Mouse (Mus musculus) embryo, embryonic 11 days (tissue): Measurements from ENCODE around the gene Dbndd1.
"Not testable (repeated sequence)": the region's sequence is repeated elsewhere in the genome, so short reads cannot be mapped to it uniquely, and the experiment has no call there.

Experiments
- DNase-seq: peaks from one replicate; pipeline ENCODE4 v3.0.0-alpha.2; 2015

Gene Dbndd1

DNA sequence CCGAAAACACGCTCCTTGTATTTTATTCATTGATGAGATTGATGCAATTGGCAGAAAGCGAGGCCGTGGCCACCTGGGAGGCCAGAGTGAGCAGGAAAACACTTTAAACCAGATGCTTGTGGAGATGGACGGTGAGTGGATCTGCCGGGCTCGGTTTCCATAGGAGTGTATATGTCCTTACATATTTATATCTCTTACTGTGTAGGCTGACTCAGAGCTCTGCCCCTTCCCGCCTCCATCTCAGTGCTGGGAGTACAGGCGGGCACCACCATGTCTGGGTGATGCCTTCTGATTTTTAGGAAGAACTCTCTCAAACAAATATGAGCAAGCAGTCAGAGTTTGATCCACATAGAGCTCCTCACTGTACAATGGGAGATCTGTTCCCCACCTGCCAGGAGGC lies 22.4 kb downstream of the Dbndd1 start:
- no peak for DNase-seq

DNA sequence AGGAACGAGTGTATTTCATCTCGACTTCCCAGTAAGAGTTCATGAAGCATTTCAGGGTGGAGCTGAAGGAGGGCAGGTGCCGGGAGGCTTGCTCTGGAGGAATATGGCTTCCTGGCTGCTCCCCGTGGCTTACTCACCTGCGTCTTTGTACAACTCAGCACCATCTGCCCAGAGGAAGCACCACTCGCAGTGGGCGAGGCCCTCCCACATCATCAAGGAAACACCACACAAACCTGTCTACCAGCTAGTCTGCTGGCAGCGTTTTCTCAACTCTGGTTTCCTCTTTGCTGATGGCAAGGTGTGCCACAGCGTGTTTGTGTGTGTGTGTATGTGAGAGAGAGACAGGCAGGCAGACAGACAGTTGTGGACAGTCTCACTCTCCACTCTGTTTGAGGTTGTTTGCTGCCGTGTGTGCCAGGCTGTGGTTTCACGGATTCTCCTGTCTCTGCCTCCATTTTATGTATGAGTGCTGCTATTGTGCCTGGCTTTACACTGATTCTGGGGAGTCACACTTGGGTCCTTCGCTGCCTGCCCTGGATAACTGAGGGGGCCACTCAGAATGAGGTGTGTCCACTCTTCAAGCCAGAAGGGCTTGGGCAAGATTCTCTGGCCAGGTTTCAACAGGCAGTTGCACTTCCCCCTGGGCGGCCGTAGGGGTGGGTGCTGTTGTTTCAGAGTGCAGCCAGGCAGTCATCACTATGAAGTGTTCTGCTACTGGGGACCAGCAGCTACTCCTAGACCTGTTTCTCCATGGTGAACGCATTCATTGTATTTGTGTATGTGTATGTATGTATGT lies 23.8 kb downstream of the Dbndd1 start:
- no peak for DNase-seq

- peak; percentile 6 for DNase-seq
Measured at GRCm38 (mm10) chr8:123482627-123483026, 32.6 kb downstream of the Dbndd1 start.

GRCm38 (mm10) chr8:123478456-123479218 lies 36.6 kb downstream of the Dbndd1 start:
- DNase-seq = peak; percentile 52

GRCm38 (mm10) chr8:123477737-123478258 lies 37.5 kb downstream of the Dbndd1 start, which contains the start of gene Afg3l1:
Gene Afg3l1 (plus strand): TSS chr8:123477903.
- peak; percentile 96 for DNase-seq

DNA sequence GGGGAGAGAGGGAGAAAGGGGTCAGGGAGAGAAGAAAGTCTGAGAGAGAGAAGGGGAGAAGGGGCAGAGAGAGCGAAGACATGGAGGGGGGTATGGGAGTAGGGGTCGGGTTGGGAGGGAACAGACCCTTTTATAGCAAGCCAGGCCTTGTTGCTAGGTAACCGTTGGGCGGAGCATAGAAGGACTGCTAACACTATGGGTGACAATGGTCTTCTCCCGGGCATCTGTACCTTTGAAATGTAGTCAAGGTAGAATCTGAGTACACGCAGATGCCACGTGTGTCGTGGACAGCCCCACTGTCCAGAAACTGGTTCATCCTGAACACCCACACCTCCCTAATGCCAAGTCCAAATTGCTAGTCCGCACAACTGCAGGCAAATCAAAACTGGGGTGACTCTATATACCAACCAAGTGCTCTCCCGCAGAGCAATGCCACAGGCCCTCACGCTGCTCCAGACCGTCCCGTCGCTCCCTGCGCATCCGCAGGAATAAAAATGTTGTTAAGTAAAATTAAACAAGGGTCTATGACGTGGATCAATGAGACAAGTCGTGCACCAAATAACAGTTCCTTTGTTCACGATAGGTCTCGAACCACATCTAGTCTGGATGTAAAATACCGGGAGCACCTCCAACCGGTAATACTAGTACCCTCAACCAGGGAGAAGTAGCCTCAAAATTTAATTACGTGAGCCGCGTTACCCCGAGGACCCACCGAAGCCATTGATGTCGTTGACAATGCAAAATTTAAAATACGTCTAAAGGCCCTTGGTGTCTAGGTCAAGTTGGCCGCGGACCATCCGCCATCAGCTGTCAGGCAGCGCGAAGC lies 38.1 kb downstream of the Dbndd1 start:
- peak; percentile 51 for DNase-seq

DNA sequence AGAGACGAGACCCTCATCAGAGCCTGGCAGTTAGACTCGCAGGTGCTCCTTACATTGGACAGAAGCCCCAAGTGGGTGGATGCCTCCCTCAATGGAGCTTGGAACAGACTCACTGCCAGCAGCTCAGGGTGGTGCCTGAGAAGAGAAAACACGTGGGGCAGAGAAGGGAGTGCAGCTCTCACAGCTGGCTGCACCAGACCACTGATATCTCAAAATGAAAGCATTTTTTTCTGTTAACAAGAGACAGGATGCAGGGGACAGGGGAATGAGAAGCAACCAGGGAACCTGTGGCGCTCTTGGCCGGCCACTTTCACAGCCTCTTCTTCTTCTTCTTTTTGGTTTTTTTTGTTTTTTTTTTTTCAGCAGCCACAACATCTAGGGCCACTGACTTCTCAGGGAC lies 40.7 kb downstream of the Dbndd1 start:
- not testable (repeated sequence) for DNase-seq

DNA sequence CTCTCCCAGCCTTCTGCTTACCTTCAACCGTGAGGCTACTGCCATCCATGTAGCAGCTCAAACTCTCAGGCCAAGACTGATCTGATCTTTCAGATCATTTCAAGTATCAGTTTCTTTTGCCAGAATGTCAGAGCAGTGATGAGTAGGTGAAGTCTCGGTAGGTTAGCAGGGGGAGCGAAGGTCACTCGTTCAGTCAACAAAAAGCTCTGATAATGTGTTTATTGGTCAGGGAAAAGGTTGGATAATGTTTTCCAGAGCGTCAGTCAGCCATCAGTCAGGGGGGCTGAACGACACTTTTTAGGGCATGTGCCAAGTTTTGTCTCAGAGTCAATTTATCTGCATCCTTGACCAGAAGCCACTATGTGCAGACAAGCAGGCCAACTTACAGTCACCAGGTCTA lies 42.3 kb downstream of the Dbndd1 start:
- not testable (repeated sequence) for DNase-seq

GRCm38 (mm10) chr8:123467476-123467875 lies 47.8 kb downstream of the Dbndd1 start:
- no peak for DNase-seq

GRCm38 (mm10) chr8:123463651-123464050 lies 51.6 kb downstream of the Dbndd1 start:
- DNase-seq = no peak
